Mouse (Mus musculus) G1E (cell line): ENCODE measurements at regions not wholly inside any gene's neighbourhood (a gene's known extent, or its start where the extent isn't known, plus 50 kb on each side); places are given as distances from the start of the nearest gene placed in this dataset.

Source experiments
- CTCF ChIP-seq: IDR thresholded peaks from 2 replicates; pipeline ENCODE4 v1.5.1; 2012; ENCODE audit warnings: low read depth, low read length, inconsistent platforms, mixed read lengths
- GATA2 ChIP-seq: IDR thresholded peaks from 2 replicates; pipeline ENCODE4 v1.6.1; 2012; ENCODE audit warnings: low read depth, low read length, inconsistent platforms, borderline replicate concordance

DNA sequence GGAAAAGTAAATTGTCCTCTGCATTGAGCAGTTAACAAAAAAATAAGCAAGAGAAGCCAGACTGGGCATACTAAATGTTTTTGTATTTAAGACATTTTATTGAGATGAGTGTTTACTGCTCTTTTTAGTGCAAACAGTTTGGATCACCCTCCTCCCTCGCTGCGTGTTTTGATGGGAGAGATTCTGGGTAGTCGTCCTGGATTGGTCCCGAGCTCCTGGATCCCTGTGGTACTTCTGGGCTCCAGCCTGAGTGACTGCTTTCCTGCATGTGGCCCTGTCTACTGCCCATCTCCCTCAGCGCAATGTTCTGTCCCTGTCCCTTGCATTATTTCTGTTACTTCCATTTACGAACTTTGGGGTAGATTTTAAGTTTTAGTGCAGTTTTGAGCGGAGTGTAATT lies 179.9 kb upstream of the Tle4 start:
- TF ChIP-seq CTCF, result no peak
- TF ChIP-seq GATA2, result no peak
